Mouse (Mus musculus): ENCODE data around the gene Clec12b. TPM values are rescaled to one million over a fixed set of nuclear protein-coding genes. Genes with fewer than 3 reads are reported as not detected.
A peak's percentile ranks its signal among the peaks of the same experiment; 100 is the strongest.

Clec12b gene
- total and polyA plus RNA-seq, 3 experiments, result not detected

GRCm38 (mm10) chr6:129385000-129385399 is 674 bp downstream of the Clec12b start:
- Histone ChIP-seq H3K4me3 (replicated peaks in 1 of 3; ENCODE audit: low read depth in 2 of 3, low read length in 2 of 3, poor library complexity in 1 of 3) (no peak overlapping the region), H3K79me2 (replicated peaks; ENCODE audit: control insufficient read depth, extremely low read depth, insufficient read depth, poor library complexity, severe bottlenecking) (no peaks in the 10 kb centered on the region), H3K9me3 (replicated peaks; ENCODE audit: low read length) (no peaks in the 10 kb centered on the region), H3K9ac (ENCODE audit: insufficient read depth, low read depth) (no peak overlapping the region), H3K4me1 (ENCODE audit: control insufficient read depth in 1 of 2, insufficient read depth in 2 of 2) (no peaks in the 10 kb centered on the region), H3K4me2 (ENCODE audit: insufficient read depth, low read depth, poor library complexity, severe bottlenecking) (peak overlapping the region; percentile 4; the same call in 1 of the 2 replicates), H3K27me3 (replicated peaks) (no peaks in the 10 kb centered on the region), H3K27ac (ENCODE audit: insufficient read depth, low read depth) (no peak overlapping the region), H3K36me3 (replicated peaks in 1 of 2; ENCODE audit: control insufficient read depth in 1 of 2, insufficient read depth in 1 of 2, low read length in 1 of 2) (no peaks in the 10 kb centered on the region)
- no peak for DNase-seq (ENCODE audit: extremely low read depth)
- in situ Hi-C loops (cut with MboI; ENCODE audit: low pct_ligation_motif_present, low pct_unique_long_range_greater_than_20kb, low sequenced_read_pairs) (loop anchor here (10.0 kb wide), 1 partner anchor 130 kb away; the partner anchor contains the start of gene Tmem52b), dilution Hi-C loops (cut with MboI; ENCODE audit: extremely low pct_ligation_motif_present, extremely low pct_unique_long_range_greater_than_20kb, low sequenced_read_pairs) (no loop called here)
- TF ChIP-seq ZC3H11A (IDR thresholded peaks at IDR 0.05; ENCODE audit: low read depth, low read length), result no peak
- no peak for TF ChIP-seq TBP (conservative IDR thresholded peaks at IDR 0.05; ENCODE audit: low read depth, low read length)
- TF ChIP-seq TCF12 (IDR thresholded peaks at IDR 0.05; ENCODE audit: low read depth, low read length), result no peak
- no peak for TF ChIP-seq USF2 (conservative IDR thresholded peaks at IDR 0.05; ENCODE audit: low read depth, low read length)
- TF ChIP-seq RCOR1 (conservative IDR thresholded peaks at IDR 0.05; ENCODE audit: low read depth, low read length), result no peak
- no peak for TF ChIP-seq ZMIZ1 (IDR thresholded peaks at IDR 0.05; ENCODE audit: low read depth, low read length)
- TF ChIP-seq MXI1 (IDR thresholded peaks at IDR 0.05; ENCODE audit: low read depth, low read length), result no peak
- TF ChIP-seq POLR2AphosphoS2 (IDR thresholded peaks at IDR 0.05; ENCODE audit: low read depth, low read length), result no peak
- TF ChIP-seq USF1 (IDR thresholded peaks at IDR 0.05; ENCODE audit: low read depth, low read length), result no peak
- TF ChIP-seq IRF4 (IDR thresholded peaks at IDR 0.05; ENCODE audit: low read depth, low read length), result no peak
- no peak for TF ChIP-seq MAX (IDR thresholded peaks at IDR 0.05; ENCODE audit: low read length)
- no peak for TF ChIP-seq E2F4 (IDR thresholded peaks at IDR 0.05; ENCODE audit: insufficient replicate concordance, low read depth, low read length)
- no peak for TF ChIP-seq MAZ (IDR thresholded peaks at IDR 0.05; ENCODE audit: low read depth, low read length)
- TF ChIP-seq JUN (IDR thresholded peaks at IDR 0.05; ENCODE audit: insufficient read depth, low read depth, low read length), result no peak
- TF ChIP-seq CHD1 (IDR thresholded peaks at IDR 0.05; ENCODE audit: low read depth, low read length), result no peak
- TF ChIP-seq CTCF (conservative IDR thresholded peaks at IDR 0.05 in 1 of 2, IDR thresholded peaks at IDR 0.05 in 1 of 2; ENCODE audit: low read depth in 2 of 2, low read length in 2 of 2), result no peak
- no peak for TF ChIP-seq BHLHE40 (IDR thresholded peaks at IDR 0.05; ENCODE audit: low read depth, low read length)
- TF ChIP-seq MEF2A (IDR thresholded peaks at IDR 0.05; ENCODE audit: borderline replicate concordance, low read depth, low read length), result no peak

GRCm38 (mm10) chr6:129383466-129383865 is 2.2 kb downstream of the Clec12b start:
- TF ChIP-seq ZNF384 (IDR thresholded peaks at IDR 0.05; ENCODE audit: low read depth, low read length) (no peak), CHD1 (IDR thresholded peaks at IDR 0.05; ENCODE audit: low read depth, low read length) (no peak), TCF12 (IDR thresholded peaks at IDR 0.05; ENCODE audit: low read depth, low read length) (no peak), JUN (IDR thresholded peaks at IDR 0.05; ENCODE audit: insufficient read depth, low read depth, low read length) (no peak), RAD21 (IDR thresholded peaks at IDR 0.05; ENCODE audit: low read depth, low read length) (no peak), TBP (conservative IDR thresholded peaks at IDR 0.05; ENCODE audit: low read depth, low read length) (no peak), POLR2AphosphoS2 (IDR thresholded peaks at IDR 0.05; ENCODE audit: low read depth, low read length) (no peak), NELFE (IDR thresholded peaks at IDR 0.05; ENCODE audit: low read depth, low read length) (no peak), ETS1 (conservative IDR thresholded peaks at IDR 0.05; ENCODE audit: low read depth, low read length) (no peak), HCFC1 (IDR thresholded peaks at IDR 0.05; ENCODE audit: low read depth, low read length) (no peak), POLR2A (IDR thresholded peaks at IDR 0.05; ENCODE audit: low read depth, low read length) (no peak), MAFK (IDR thresholded peaks at IDR 0.05; ENCODE audit: insufficient replicate concordance, low read length) (no peak), USF2 (conservative IDR thresholded peaks at IDR 0.05; ENCODE audit: low read depth, low read length) (no peak), SMC3 (IDR thresholded peaks at IDR 0.05; ENCODE audit: low read depth, low read length) (no peak), NRF1 (IDR thresholded peaks at IDR 0.05; ENCODE audit: low read depth, low read length) (no peak), MXI1 (IDR thresholded peaks at IDR 0.05; ENCODE audit: low read depth, low read length) (no peak), MAX (IDR thresholded peaks at IDR 0.05; ENCODE audit: low read length) (no peak), MAZ (IDR thresholded peaks at IDR 0.05; ENCODE audit: low read depth, low read length) (no peak)
- Histone ChIP-seq H3K27me3 (replicated peaks) (no peaks in the 10 kb centered on the region), H3K27ac (ENCODE audit: insufficient read depth, low read depth) (no peak overlapping the region), H3K9me3 (replicated peaks; ENCODE audit: low read length) (no peaks in the 10 kb centered on the region), H3K4me3 (replicated peaks in 1 of 3; ENCODE audit: low read depth in 2 of 3, low read length in 2 of 3, poor library complexity in 1 of 3) (no peak overlapping the region), H3K9ac (ENCODE audit: insufficient read depth, low read depth) (no peak overlapping the region), H3K4me1 (ENCODE audit: control insufficient read depth in 1 of 2, insufficient read depth in 2 of 2) (no peaks in the 10 kb centered on the region), H3K79me2 (replicated peaks; ENCODE audit: control insufficient read depth, extremely low read depth, insufficient read depth, poor library complexity, severe bottlenecking) (no peaks in the 10 kb centered on the region), H3K36me3 (replicated peaks in 1 of 2; ENCODE audit: control insufficient read depth in 1 of 2, insufficient read depth in 1 of 2, low read length in 1 of 2) (no peaks in the 10 kb centered on the region), H3K4me2 (ENCODE audit: insufficient read depth, low read depth, poor library complexity, severe bottlenecking) (no peak overlapping the region)
- no peak for DNase-seq (ENCODE audit: extremely low read depth)
- in situ Hi-C loops (cut with MboI; ENCODE audit: low pct_ligation_motif_present, low pct_unique_long_range_greater_than_20kb, low sequenced_read_pairs), result loop anchor here (10.0 kb wide), 1 partner anchor 131 kb away; the partner anchor contains the start of gene Tmem52b
- dilution Hi-C loops (cut with MboI; ENCODE audit: extremely low pct_ligation_motif_present, extremely low pct_unique_long_range_greater_than_20kb, low sequenced_read_pairs), result no loop called here
